Mouse (Mus musculus) urinary bladder, postnatal 36 days (tissue): ENCODE data around the gene Foxd1.

Experiments
- DNase-seq, 2 experiments: peaks; one replicate each; pipeline ENCODE4 v3.0.0; 2022; ENCODE audit warnings: low spot score in 2 of 2, mixed read lengths in 1 of 2

Gene Foxd1

GRCm38 (mm10) chr13:98354090-98354801, at the start of gene Foxd1:
TSS of gene Foxd1 (plus strand) at chr13:98354242.
- peak in 1 of 2 experiments; percentile 2 for DNase-seq

GRCm38 (mm10) chr13:98305257-98305656, 48.8 kb upstream of the Foxd1 start:
- DNase-seq: no peak

- no peak for DNase-seq
These were observed 47.6 kb upstream of the Foxd1 start for GRCm38 (mm10) chr13:98306393-98306792.

- DNase-seq: no peak
These were observed 47.1 kb upstream of the Foxd1 start for GRCm38 (mm10) chr13:98306852-98307475.

- no peak for DNase-seq
These were observed 46.0 kb upstream of the Foxd1 start for GRCm38 (mm10) chr13:98308004-98308403.

GRCm38 (mm10) chr13:98308724-98309123, 45.3 kb upstream of the Foxd1 start:
- no peak for DNase-seq

- DNase-seq: no peak
These were observed 42.4 kb upstream of the Foxd1 start for GRCm38 (mm10) chr13:98311597-98311996.

- DNase-seq: no peak
These were observed 40.4 kb upstream of the Foxd1 start for GRCm38 (mm10) chr13:98313631-98314030.

- no peak for DNase-seq
These were observed 38.9 kb upstream of the Foxd1 start for GRCm38 (mm10) chr13:98315124-98315523.

- no peak for DNase-seq
These were observed 37.9 kb upstream of the Foxd1 start for GRCm38 (mm10) chr13:98316140-98316479.

- DNase-seq: peak; percentile 84 to 93
These were observed 37.4 kb upstream of the Foxd1 start, which contains the start of gene Btf3 for GRCm38 (mm10) chr13:98316480-98317245. TSS of gene Btf3 (minus strand) at chr13:98317006.

- no peak for DNase-seq
These were observed 36.8 kb upstream of the Foxd1 start for GRCm38 (mm10) chr13:98317246-98317677.

- DNase-seq: no peak
These were observed 36.1 kb upstream of the Foxd1 start for GRCm38 (mm10) chr13:98317911-98318310.

- DNase-seq: no peak
These were observed 29.0 kb upstream of the Foxd1 start for GRCm38 (mm10) chr13:98325034-98325433.

GRCm38 (mm10) chr13:98332106-98332505, 21.9 kb upstream of the Foxd1 start:
- DNase-seq: peak; percentile 6 to 24

GRCm38 (mm10) chr13:98336205-98336604, 17.8 kb upstream of the Foxd1 start:
- no peak for DNase-seq

- DNase-seq: no peak
These were observed 13.5 kb upstream of the Foxd1 start for GRCm38 (mm10) chr13:98340506-98340905.

- no peak for DNase-seq
These were observed 4.6 kb upstream of the Foxd1 start for GRCm38 (mm10) chr13:98349491-98349890.

GRCm38 (mm10) chr13:98351527-98351926, 2.5 kb upstream of the Foxd1 start:
- peak in 1 of 2 experiments; percentile 7 for DNase-seq

- no peak for DNase-seq
These were observed 1.6 kb upstream of the Foxd1 start for GRCm38 (mm10) chr13:98352381-98352975.

GRCm38 (mm10) chr13:98353709-98354089, 343 bp upstream of the Foxd1 start:
- peak in 1 of 2 experiments; percentile 1 for DNase-seq
